ENCODE assay signal across 8 mouse cellular contexts in genomic region chr9:69480344-69480743, GRCm38 (mm10). TPM values are rescaled to one million over a fixed set of nuclear protein-coding genes. Genes with fewer than 3 reads are reported as not detected.
DNase-seq lines count a peak whose midpoint lies in the region.

No protein-coding gene starts in this region.

- intact Hi-C loops in heart, postnatal 10 days (cut with DNase I) = loop anchor here (1.0 to 5.0 kb wide), 3 partner anchors 61 to 122 kb away; no protein-coding TSS in a partner anchor

- DNase-seq in ES-CJ7 (ENCODE audit: low read depth, low spot score) = peak; percentile 78
- peak; percentile 88 for DNase-seq in adrenal gland, postnatal 14 days
- DNase-seq in embryo, embryonic 9.5 days (ENCODE audit: extremely low spot score) = peak; percentile 83
- DNase-seq in heart, postnatal 10 days = peak; percentile 89 to 94
- DNase-seq in layer of hippocampus, adult 11-12 months (ENCODE audit: low spot score) = peak; percentile 90
- DNase-seq in lung, postnatal 10 days = peak; percentile 90
- DNase-seq in retina, postnatal 7 days (ENCODE audit: low read depth, low spot score) = peak; percentile 79
- DNase-seq in urinary bladder, postnatal 36 days (ENCODE audit: low spot score in 2 of 2) = peak; percentile 73 to 74

RNA-seq across cellular contexts. Expression of gene Anxa2, which starts 26.9 kb away (rescaled TPM):
- total RNA-seq in adrenal gland, postnatal 14 days (2021) = 302 and 335 TPM in 2 replicates
- total RNA-seq in heart, postnatal 10 days (2021) = 100 to 1,000 TPM; 207 to 221 TPM

Comparison
In these comparisons a context has a peak if more than half of its experiments do, and no peak if none do; other contexts are left out.
1. Peak in every context shown above with its lines: DNase-seq.